Mouse (Mus musculus) liver, postnatal 0 days (tissue): Measurements from ENCODE around the gene Lamc1.

ENCODE experiments used
- CTCF ChIP-seq: sonication (generic); IDR thresholded peaks from 2 replicates; pipeline ENCODE4 v1.5.1; 2016; ENCODE audit warnings: antibody characterized with exemption, low read depth
- EP300 ChIP-seq: IDR thresholded peaks from 2 replicates; pipeline ENCODE4 v1.6.1; 2016; ENCODE audit warnings: antibody characterized with exemption, low read depth, mild to moderate bottlenecking

- TF ChIP-seq CTCF = no peak
- no peak for TF ChIP-seq EP300
These were observed 140.7 kb downstream of the Lamc1 start for GRCm38 (mm10) chr1:153191943-153192329.
